Mouse (Mus musculus) liver, embryonic 12.5 days (tissue): Measurements from ENCODE around the gene Fam186b. TPM values are rescaled to one million over a fixed set of nuclear protein-coding genes. Genes with fewer than 3 reads are reported as not detected.
A peak's percentile ranks its signal among the peaks of the same experiment; 100 is the strongest.

ENCODE experiments used
- ATAC-seq: fragments of 200-750 bp; cut with Nextera tagmentation; 2 replicates; pipeline ENCODE4 v1.8.0; 2017; ENCODE audit warnings: moderate number of reproducible peaks, mild to moderate bottlenecking, moderate library complexity
- H3K27ac ChIP-seq: fragments of 300-500 bp; sonication (generic); 2 replicates; pipeline ENCODE4 v1.5.1; 2016; ENCODE audit warnings: mild to moderate bottlenecking
- H3K27me3 ChIP-seq: fragments of 300-500 bp; sonication (generic); replicated peaks from 2 replicates; pipeline ENCODE4 v1.6.1; 2016; ENCODE audit warnings: mild to moderate bottlenecking, moderate library complexity
- H3K36me3 ChIP-seq: fragments of 300-500 bp; sonication (generic); 2 replicates; pipeline ENCODE4 v1.6.1; 2016; ENCODE audit warnings: mild to moderate bottlenecking, moderate library complexity
- H3K4me1 ChIP-seq: fragments of 300-500 bp; sonication (generic); 2 replicates; pipeline ENCODE4 v1.6.1; 2016
- H3K4me2 ChIP-seq: fragments of 300-500 bp; sonication (generic); 2 replicates; pipeline ENCODE4 v1.6.1; 2016; ENCODE audit warnings: mild to moderate bottlenecking, moderate library complexity
- H3K4me3 ChIP-seq: fragments of 300-500 bp; sonication (generic); 2 replicates; pipeline ENCODE4 v1.5.1; 2016; ENCODE audit warnings: mild to moderate bottlenecking, moderate library complexity
- H3K9ac ChIP-seq: fragments of 300-500 bp; sonication (generic); 2 replicates; pipeline ENCODE4 v1.6.1; 2016; ENCODE audit warnings: mild to moderate bottlenecking, moderate library complexity
- H3K9me3 ChIP-seq: fragments of 300-500 bp; sonication (generic); replicated peaks from 2 replicates; pipeline ENCODE4 v1.6.1; 2016; ENCODE audit warnings: mild to moderate bottlenecking, moderate library complexity
- WGBS: fragments of 180-500 bp; shearing (Covaris S2); methylation state at CpG from one replicate; pipeline ENCODE4 v1.1.7; 2016; ENCODE audit not compliant: insufficient replicate concordance; 5-methylcytosine and 5-hydroxymethylcytosine counted together
- polyA plus RNA-seq: library from polyadenylated mRNA; unstranded; fragments of >200 nt; fragmentation: Nextera tagmentation; extraction: Ambion mirVana; gene quantifications from 2 replicates; pipeline ENCODE4 v1.2.1, GENCODE M21; 2016

Fam186b gene
- polyA plus RNA-seq, 1 experiment from 2014 or later: 0.06 TPM

DNA sequence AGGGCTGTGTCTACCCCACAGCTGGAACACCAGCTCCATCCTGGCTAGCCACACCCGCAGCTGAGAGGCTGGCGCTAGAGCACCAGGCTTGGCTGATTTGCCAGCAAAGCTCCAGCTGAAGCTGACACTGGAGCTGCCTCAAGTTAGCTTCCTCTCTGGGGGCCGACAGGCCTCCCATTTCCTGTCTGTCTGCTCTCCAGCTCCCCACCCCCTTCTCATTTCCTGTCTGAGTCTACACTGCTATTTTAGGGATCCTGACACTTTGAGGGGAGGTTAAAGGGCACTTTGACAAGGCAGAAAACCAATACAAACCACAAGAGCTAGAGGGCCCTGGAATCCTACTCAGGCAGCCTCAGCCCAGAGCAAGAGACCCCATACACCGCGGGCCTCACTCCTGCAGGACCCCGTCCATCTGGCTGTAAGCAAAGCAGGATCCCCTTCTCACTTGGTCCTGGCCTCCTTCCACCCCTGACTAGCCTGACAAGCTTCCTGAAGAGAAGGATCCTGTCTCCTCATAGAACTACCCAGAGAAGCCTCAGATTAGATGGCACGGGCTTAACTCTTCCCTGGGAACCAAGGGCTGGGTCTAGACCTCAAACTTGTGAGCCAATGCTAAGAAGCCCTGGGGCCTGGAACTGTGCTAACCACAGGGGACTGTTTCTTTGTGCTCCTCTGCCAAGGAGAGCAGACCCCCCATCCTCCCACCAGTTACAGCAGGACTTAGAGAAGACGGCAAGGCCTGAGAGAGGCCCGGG, 37.4 kb upstream of the Fam186b start:
- no peaks in the 10 kb centered on the region for H3K27me3 ChIP-seq
- peak overlapping the region; percentile 24 for H3K4me2 ChIP-seq
- 14% methylated on average over 9 of the region's 9 CpGs for WGBS
- no peak overlapping the region for H3K9ac ChIP-seq
- no peak overlapping the region for H3K4me3 ChIP-seq
- peaks cover 6% of the 10 kb centered on the region for H3K36me3 ChIP-seq
- ATAC-seq: peak; percentile 72
- H3K27ac ChIP-seq: peak overlapping the region; percentile 83
- no peaks in the 10 kb centered on the region for H3K9me3 ChIP-seq
- peaks cover 75% of the 10 kb centered on the region for H3K4me1 ChIP-seq

DNA sequence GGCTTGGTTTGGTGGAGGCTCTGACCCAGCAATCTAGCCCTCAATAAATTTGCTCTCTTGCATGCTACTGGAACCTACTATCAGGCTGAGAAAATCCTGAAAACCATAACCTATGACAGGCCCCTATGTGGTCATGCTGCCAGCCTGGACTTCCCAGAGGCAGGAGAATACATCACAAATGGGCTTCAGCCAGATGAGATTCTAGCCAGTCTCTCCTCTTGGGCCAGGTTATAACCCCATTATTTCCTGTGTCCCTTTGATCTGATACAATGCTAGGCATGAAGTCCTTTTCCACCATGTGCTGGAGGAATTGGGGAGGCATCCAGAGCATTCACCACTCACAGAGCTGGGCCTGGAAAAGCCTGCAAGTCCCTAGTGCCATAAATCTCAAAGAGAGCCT, 36.4 kb upstream of the Fam186b start:
- Histone ChIP-seq H3K36me3 (peaks cover 16% of the 10 kb centered on the region), H3K27me3 (no peaks in the 10 kb centered on the region), H3K4me2 (no peak overlapping the region), H3K9ac (no peak overlapping the region), H3K27ac (peak overlapping the region; percentile 83), H3K4me3 (no peak overlapping the region), H3K9me3 (no peaks in the 10 kb centered on the region), H3K4me1 (peaks cover 72% of the 10 kb centered on the region)
- no peak for ATAC-seq

GRCm38 (mm10) chr15:99331341-99331740, 35.7 kb upstream of the Fam186b start:
- Histone ChIP-seq H3K4me2 (no peak overlapping the region), H3K36me3 (peaks cover 17% of the 10 kb centered on the region), H3K9me3 (no peaks in the 10 kb centered on the region), H3K27me3 (no peaks in the 10 kb centered on the region), H3K9ac (no peak overlapping the region), H3K4me1 (peaks cover 66% of the 10 kb centered on the region), H3K27ac (no peak overlapping the region), H3K4me3 (no peak overlapping the region)
- 87% methylated on average over 5 of the region's 5 CpGs for WGBS
- no peak for ATAC-seq

- WGBS: 52% methylated on average over 2 of the region's 2 CpGs
- no peaks in the 10 kb centered on the region for H3K27me3 ChIP-seq
- H3K4me3 ChIP-seq: no peak overlapping the region
- no peak overlapping the region for H3K4me2 ChIP-seq
- peaks cover 56% of the 10 kb centered on the region for H3K4me1 ChIP-seq
- H3K9me3 ChIP-seq: no peaks in the 10 kb centered on the region
- no peak overlapping the region for H3K27ac ChIP-seq
- no peak for ATAC-seq
- no peak overlapping the region for H3K9ac ChIP-seq
- peaks cover 24% of the 10 kb centered on the region for H3K36me3 ChIP-seq
Measured at GRCm38 (mm10) chr15:99330324-99330723, 34.6 kb upstream of the Fam186b start.

GRCm38 (mm10) chr15:99328011-99328410, 32.3 kb upstream of the Fam186b start:
- Histone ChIP-seq H3K27me3 (no peaks in the 10 kb centered on the region), H3K4me3 (no peak overlapping the region), H3K4me1 (peaks cover 33% of the 10 kb centered on the region), H3K9ac (no peak overlapping the region), H3K9me3 (no peaks in the 10 kb centered on the region), H3K4me2 (no peak overlapping the region), H3K27ac (no peak overlapping the region), H3K36me3 (peaks cover 44% of the 10 kb centered on the region)
- 82% methylated on average over 5 of the region's 5 CpGs for WGBS
- no peak for ATAC-seq

DNA sequence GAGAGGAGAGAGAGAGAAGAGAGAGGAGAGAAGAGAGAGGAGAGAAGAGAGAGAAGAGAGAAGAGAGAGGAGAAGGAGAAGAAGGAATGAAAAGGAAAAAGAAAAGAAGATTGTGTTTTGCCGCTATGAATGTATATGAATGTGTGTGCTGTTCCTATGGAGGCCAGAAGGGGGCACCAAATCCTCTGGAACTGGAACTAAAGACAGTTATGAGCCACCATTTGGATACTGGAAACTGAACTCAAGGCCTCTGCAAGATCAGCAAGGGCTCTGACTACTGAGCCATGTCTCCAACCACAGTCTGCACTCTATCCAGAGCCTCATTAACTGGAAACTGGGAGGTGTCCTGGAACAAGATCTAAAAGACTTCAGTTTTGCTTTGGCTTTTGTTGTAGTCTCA, 31.3 kb upstream of the Fam186b start:
- Histone ChIP-seq H3K27me3 (no peaks in the 10 kb centered on the region), H3K9ac (no peak overlapping the region), H3K36me3 (peaks cover 49% of the 10 kb centered on the region), H3K4me3 (no peak overlapping the region), H3K9me3 (no peaks in the 10 kb centered on the region), H3K4me1 (peaks cover 22% of the 10 kb centered on the region), H3K4me2 (no peak overlapping the region), H3K27ac (no peak overlapping the region)
- ATAC-seq: no peak
- 46% methylated on average over 1 of the region's 1 CpGs for WGBS

- 21% methylated on average over 2 of the region's 2 CpGs for WGBS
- no peak overlapping the region for H3K4me3 ChIP-seq
- peaks cover 54% of the 10 kb centered on the region for H3K36me3 ChIP-seq
- no peak for ATAC-seq
- H3K4me1 ChIP-seq: peaks cover 17% of the 10 kb centered on the region
- H3K9me3 ChIP-seq: no peaks in the 10 kb centered on the region
- H3K27me3 ChIP-seq: no peaks in the 10 kb centered on the region
- no peak overlapping the region for H3K9ac ChIP-seq
- H3K27ac ChIP-seq: no peak overlapping the region
- no peak overlapping the region for H3K4me2 ChIP-seq
Measured at GRCm38 (mm10) chr15:99326407-99326806, 30.7 kb upstream of the Fam186b start.

GRCm38 (mm10) chr15:99325598-99325997, 29.9 kb upstream of the Fam186b start:
- H3K27ac ChIP-seq: no peak overlapping the region
- H3K27me3 ChIP-seq: no peaks in the 10 kb centered on the region
- H3K9ac ChIP-seq: no peak overlapping the region
- no peak for ATAC-seq
- no peak overlapping the region for H3K4me2 ChIP-seq
- 74% methylated on average over 6 of the region's 6 CpGs for WGBS
- H3K36me3 ChIP-seq: peaks cover 62% of the 10 kb centered on the region
- H3K9me3 ChIP-seq: no peaks in the 10 kb centered on the region
- H3K4me1 ChIP-seq: peaks cover 9% of the 10 kb centered on the region; the same call in 1 of the 2 replicates
- no peak overlapping the region for H3K4me3 ChIP-seq

DNA sequence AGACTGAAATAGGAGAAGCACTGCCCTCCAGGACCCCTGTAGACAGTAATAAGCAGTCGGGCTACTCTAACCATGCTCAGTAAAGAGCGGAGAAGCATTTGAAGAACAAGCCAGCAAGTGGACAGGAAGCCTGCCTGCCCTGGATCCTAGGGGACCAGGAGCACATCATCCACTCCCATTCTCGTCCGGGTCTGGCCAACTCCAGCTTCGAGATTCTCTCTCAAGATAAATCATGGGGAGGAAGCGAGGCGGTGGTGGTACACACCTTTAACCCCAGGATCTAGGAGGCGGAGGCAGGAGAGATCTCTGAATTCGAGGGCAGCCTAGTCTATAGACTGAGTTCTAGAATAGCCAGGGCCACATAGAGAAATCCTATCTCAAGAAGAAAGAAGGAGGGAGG, 28.5 kb upstream of the Fam186b start:
- H3K9ac ChIP-seq: no peak overlapping the region
- no peak overlapping the region for H3K4me3 ChIP-seq
- H3K36me3 ChIP-seq: peaks cover 77% of the 10 kb centered on the region
- WGBS: 62% methylated on average over 9 of the region's 9 CpGs
- no peaks in the 10 kb centered on the region for H3K9me3 ChIP-seq
- peaks cover 3% of the 10 kb centered on the region; the same call in 1 of the 2 replicates for H3K4me1 ChIP-seq
- no peak overlapping the region for H3K27ac ChIP-seq
- ATAC-seq: no peak
- no peak overlapping the region for H3K4me2 ChIP-seq
- no peaks in the 10 kb centered on the region for H3K27me3 ChIP-seq

DNA sequence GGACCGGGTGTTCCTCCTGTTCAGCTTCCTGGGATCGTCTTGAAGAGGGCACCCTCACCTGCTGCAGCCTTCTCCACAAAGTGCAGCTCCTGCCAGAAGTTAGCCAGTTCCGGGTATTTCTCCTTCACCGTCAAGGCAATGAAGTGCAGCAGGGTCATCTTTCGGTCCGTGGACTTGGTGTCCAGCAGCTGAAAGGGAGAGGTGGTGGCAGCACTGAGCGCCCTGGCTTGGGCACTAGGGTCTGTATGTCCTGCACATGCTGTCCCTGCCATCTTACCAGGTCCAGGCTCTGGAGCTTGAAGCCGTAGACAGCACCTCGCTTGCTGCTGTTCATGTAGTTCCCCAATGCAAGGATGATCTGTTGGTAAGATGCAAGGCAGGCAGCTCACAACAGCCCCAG, 25.3 kb upstream of the Fam186b start:
- Histone ChIP-seq H3K9me3 (no peaks in the 10 kb centered on the region), H3K27me3 (no peaks in the 10 kb centered on the region), H3K27ac (no peak overlapping the region), H3K4me3 (no peak overlapping the region), H3K36me3 (peaks cover 85% of the 10 kb centered on the region), H3K4me1 (peaks cover 13% of the 10 kb centered on the region), H3K9ac (no peak overlapping the region), H3K4me2 (no peak overlapping the region)
- no peak for ATAC-seq
- WGBS: 70% methylated on average over 9 of the region's 9 CpGs

DNA sequence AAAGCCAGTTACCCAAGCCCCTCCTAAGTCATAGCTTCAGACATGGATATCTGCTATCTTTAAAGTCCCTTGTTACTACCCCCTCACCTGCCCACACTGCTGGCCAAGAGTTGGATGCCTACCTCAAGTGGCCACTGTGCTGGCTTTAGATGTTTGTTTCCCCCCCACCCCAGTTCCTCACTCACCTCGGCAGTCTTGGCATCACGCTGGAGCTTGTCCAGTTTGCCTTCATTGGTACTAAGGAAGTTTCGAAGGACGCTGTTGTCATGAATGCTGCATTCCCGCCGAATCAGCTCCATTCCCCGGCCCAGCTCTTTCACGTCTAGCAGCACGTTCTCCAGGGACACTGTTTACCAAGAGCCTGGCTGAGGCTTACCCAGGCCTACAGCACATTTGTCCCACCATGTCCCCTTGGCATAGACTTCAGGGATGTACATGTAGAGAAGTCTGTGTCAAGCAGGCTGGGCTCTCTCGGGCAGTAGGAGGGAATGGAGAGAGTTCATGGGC, 24.5 kb upstream of the Fam186b start:
- H3K4me3 ChIP-seq: no peak overlapping the region
- peak overlapping the region; percentile 47; the same call in 1 of the 2 replicates for H3K27ac ChIP-seq
- H3K4me1 ChIP-seq: peaks cover 13% of the 10 kb centered on the region
- ATAC-seq: no peak
- H3K9me3 ChIP-seq: no peaks in the 10 kb centered on the region
- peaks cover 83% of the 10 kb centered on the region for H3K36me3 ChIP-seq
- no peak overlapping the region for H3K4me2 ChIP-seq
- no peaks in the 10 kb centered on the region for H3K27me3 ChIP-seq
- no peak overlapping the region for H3K9ac ChIP-seq
- 68% methylated on average over 10 of the region's 10 CpGs for WGBS

- peaks cover 13% of the 10 kb centered on the region for H3K4me1 ChIP-seq
- H3K36me3 ChIP-seq: peaks cover 84% of the 10 kb centered on the region
- ATAC-seq: no peak
- peak overlapping the region; percentile 47; the same call in 1 of the 2 replicates for H3K27ac ChIP-seq
- H3K4me2 ChIP-seq: no peak overlapping the region
- no peak overlapping the region for H3K9ac ChIP-seq
- H3K27me3 ChIP-seq: no peaks in the 10 kb centered on the region
- WGBS: 42% methylated on average over 3 of the region's 3 CpGs
- H3K4me3 ChIP-seq: no peak overlapping the region
- no peaks in the 10 kb centered on the region for H3K9me3 ChIP-seq
Measured at GRCm38 (mm10) chr15:99319411-99319871, 23.8 kb upstream of the Fam186b start.
